Mouse (Mus musculus): ENCODE data around the gene Idua.

Idua gene

DNA sequence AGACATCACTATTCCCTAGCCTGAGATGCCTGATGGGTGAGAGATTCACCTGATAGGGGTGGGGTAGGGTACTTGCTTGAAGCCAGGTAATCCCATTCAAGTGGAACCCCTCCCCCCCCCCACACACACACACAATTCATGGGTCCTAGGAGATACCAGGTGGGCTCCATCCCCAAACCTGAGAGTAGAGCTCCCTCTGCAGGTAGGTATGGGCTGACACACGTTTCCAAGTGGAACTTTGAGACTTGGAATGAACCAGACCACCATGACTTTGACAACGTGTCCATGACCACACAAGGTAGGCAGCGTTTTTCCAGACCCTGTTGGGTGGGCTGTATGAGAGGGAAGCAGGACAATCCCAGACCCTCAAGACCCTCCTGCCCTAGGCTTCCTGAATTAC is 19.8 kb downstream of the Idua start:
- no peak for DNase-seq (ENCODE audit: low read depth, low spot score)

DNA sequence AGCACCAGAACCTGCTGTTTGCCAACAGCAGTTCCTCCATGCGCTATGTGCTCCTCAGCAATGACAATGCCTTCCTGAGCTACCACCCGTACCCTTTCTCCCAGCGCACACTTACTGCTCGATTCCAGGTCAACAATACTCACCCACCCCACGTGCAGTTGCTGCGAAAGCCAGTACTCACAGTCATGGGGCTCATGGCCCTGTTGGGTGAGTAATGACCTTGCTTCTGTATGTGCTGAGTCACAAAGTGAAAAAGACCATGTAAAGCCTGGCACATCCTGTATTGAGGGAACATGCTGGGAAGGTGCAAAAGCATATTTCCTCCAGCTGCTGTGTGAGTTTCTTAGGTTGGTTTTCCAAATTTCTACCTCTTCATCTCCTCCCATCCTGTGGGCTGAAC is 20.7 kb downstream of the Idua start:
- no peak for DNase-seq (ENCODE audit: low read depth, low spot score)

DNA sequence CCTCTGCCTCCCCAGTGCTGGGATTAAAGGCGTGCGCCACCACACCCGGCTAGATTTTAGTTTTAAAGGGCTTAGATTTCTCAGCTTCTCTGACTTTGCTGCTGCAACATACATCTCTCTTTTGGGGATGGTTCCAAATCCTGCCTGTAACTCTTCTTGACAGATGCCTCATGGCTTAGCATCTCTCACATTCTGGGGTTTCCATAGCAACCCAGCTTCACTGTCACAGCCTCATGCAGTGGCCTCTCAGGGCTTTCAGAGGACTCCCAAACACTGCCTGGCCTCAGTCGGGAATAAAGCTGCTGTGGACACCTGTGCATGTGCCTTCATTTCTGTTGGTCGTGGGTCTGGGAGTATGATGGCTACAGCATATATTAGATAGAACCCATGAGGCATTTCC is 29.0 kb downstream of the Idua start:
- no peak for DNase-seq (ENCODE audit: low read depth, low spot score)

DNA sequence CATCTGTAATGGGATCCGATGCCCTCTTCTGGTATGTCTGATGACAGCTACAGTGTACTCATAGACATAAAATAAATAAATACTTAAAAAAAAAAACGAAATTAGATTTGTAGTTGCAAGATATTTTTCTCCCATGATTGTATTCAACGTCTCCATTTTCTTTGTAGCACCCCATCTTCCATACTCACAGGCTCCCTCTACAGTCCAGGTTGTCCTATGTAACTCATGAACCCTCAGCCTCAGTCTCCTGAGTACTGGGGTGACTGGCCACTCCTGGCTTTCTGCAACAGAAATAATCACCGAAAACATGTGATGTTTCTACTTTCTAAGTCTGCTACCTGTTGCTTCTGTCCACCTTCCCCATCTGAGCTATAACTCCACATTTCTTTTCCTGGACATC is 31.0 kb downstream of the Idua start:
- peak; percentile 40 for DNase-seq (ENCODE audit: low read depth, low spot score)

DNA sequence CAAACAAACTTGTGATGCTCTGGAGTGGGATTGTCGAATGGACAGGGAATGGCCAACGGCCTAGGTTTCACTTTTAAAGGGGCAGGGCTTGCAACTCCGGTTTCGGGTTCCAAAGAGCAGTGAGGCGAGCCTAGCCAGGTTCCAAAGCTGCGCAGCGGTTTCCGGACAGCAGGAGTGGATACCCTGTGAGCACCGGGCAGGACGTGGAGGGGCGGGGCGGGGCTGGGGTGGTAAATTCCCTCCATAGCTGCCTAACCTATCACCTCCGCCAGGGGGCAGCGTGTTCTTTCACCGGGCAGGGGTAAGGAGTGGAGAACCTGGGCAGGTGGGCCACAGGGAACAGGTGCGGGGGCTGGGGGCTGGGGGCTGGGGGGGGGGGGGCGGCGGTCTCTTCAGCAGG is 32.1 kb downstream of the Idua start, which contains the start of gene Fgfrl1:
Gene Fgfrl1 (plus strand): TSS at position 112 of the 400 bp plus-strand sequence.
- peak; percentile 69 for DNase-seq (ENCODE audit: low read depth, low spot score)

DNA sequence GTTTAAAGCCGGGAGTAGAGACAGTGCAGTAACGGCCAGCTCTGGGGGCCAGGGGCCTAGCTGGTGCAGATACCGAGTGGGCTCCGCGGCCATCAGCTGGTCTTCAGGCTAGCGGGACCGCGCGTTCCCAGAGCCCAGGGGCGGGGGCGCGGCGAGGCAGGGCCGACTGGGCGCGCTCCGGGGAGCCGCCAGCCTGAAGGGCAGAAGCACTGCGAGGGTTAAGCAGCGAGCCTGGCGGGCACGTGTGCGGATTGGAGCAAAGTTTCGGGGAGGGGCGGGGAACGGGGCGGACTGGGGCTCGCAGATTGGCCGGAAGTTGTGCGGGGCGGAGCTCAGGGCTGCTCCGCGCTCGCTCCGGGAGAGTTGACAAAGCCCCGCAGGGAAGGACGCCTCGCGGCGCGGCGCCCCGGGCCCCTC is 33.7 kb downstream of the Idua start:
- DNase-seq (ENCODE audit: low read depth, low spot score): peak; percentile 94

DNA sequence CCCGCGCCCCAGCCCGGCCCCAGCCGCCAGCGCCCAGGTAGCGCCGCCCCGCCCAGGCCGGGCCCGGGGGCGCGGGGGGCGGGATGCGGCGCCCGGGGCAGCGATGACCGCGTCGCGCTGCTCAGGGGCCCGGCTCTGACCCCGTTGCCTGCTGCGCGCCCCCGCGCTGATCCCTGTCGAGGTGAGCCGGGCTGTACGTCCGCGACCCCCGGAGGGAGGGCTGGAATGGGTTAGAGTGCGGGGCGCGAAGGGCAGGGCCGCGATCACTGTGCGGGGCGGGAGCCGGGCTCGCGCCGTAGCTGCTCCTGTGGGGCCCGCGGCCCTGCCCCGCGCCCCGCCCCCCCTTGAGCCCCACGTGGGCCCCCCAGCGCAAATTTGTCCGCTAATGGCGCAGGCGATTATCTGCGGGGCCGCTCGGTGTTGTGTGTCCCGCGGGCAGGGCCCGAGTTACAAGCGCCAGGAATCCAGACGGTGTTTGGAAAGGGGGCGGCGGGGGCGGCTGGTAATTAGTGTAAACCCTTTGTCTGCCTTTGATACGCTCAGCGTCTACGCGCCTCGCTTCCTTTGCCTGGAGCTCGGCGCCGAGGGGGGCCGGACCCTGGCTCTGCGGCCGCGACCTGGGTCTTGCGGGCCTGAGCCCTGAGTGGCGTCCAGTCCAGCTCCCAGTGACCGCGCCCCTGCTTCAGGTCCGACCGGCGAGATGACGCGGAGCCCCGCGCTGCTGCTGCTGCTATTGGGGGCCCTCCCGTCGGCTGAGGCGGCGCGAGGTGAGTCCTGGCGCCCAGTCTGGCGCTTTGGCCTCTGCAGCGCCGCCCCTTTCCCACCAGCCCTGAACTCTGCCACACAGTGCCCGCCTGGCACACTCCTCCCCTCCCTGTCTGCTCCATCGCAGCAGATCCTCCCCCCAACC is 34.5 kb downstream of the Idua start:
- DNase-seq (ENCODE audit: low read depth, low spot score): peak; percentile 57

DNA sequence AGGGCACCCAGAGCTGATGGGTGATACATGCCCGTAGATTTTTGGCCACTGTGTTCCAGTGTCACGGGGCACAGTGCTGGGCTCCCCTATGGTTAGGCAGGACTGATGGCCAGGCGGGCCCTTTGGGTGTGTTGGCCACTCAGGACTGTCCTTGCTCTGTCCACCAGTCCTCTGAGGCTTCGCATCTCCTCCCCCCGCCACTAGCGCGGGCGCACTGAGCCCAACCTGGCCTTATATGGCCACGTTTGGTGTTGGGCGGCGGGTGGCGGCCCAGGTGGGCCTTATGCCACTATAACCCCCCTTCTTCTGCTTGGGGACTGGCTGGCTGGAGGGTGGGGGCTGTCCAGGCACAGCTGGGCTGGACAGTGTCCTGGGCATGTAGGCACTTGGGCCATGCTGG is 35.7 kb downstream of the Idua start:
- no peak for DNase-seq (ENCODE audit: low read depth, low spot score)

DNA sequence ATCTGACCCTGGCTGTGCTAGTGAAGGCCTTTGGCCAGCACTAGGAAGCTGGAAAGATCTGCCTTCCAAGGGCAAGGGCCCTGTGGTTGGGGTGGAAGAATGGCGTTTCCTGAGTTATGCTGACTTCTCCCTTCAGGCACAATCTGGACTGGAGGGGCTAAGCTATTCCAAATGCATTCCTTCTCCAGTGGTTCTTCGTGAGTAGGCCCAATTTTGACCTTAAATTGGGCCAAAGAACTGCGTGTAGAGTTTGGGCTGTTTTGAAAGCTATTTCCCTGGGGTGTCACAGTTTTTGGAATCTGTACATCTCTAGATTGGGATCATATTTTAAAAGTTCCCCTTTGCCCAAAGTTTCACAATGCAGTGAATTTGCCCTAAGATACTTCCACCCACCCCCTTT is 36.4 kb downstream of the Idua start:
- DNase-seq (ENCODE audit: low read depth, low spot score): no peak

DNA sequence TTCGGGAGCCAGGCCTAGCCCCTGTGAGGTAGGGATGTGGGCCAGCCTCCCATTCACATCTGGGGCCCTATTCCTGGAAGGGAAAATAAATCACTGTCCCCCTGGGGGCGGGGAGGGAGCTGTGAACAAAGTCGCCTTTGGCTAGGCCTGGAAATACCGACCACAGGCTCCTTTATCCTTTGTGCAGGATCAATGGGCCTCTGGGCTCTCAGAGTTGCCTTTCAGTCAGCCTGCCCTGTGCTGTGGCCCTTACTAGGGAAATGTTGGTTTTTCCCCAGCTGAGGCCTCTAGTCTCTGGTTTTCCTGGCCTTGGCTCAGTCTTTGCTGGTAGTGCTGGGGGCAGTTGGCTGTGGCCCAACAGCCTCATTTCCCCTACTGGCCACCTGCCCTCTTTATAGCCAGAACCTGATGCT is 37.2 kb downstream of the Idua start:
- no peak for DNase-seq (ENCODE audit: low read depth, low spot score)

DNA sequence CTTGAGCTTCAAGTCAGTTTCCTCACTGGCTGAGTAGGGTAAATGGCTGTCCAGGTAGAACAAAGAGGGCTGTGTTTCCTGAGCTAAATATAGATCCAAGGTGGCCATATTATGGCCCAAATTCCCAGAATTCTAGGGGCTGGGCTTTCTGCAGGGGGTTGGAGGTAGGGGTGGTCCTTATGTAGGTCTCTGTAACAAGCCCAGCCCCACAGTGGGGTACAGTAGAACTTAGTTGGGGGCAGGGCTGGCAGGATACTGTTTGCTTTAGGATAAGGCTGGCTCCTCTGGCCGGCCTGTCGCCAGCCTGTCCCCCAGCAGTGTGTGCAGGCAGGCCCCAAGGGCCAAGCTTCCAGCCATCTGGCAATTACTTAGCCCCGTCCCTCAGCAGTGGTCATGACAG is 40.2 kb downstream of the Idua start:
- no peak for DNase-seq (ENCODE audit: low read depth, low spot score)

DNA sequence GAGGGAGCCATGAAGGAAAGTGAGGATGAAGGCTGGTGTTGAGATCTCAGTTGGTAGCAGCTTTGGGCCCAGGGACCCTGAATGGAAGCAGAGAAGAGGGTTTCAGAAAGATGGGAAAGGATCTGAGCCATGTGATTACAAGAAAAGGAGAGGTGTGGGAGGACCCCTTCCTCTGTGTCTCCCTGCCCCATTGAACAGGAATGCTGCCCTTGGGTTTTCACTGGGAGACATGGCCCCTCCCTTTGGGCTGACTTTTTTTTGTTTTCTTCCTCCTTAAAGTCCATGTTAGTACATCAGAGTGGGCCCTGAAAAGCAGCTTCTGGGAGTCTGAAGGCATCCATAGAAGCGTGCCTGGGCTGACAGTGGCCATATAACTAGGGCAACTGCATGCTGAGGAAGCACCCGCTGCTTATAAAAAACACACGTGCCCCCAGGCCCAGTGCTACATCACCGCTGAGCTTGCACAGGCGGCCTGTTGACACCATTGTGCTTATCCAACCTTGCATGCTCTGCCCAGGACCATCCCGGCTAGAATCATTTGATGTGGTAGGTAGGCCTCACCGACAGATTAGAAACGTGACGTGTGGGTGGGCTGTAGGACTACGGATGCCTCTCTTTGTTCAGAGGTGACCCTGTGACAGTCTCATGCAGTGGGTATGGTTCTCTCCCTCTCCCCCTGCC is 41.4 kb downstream of the Idua start:
- DNase-seq (ENCODE audit: low read depth, low spot score): no peak

DNA sequence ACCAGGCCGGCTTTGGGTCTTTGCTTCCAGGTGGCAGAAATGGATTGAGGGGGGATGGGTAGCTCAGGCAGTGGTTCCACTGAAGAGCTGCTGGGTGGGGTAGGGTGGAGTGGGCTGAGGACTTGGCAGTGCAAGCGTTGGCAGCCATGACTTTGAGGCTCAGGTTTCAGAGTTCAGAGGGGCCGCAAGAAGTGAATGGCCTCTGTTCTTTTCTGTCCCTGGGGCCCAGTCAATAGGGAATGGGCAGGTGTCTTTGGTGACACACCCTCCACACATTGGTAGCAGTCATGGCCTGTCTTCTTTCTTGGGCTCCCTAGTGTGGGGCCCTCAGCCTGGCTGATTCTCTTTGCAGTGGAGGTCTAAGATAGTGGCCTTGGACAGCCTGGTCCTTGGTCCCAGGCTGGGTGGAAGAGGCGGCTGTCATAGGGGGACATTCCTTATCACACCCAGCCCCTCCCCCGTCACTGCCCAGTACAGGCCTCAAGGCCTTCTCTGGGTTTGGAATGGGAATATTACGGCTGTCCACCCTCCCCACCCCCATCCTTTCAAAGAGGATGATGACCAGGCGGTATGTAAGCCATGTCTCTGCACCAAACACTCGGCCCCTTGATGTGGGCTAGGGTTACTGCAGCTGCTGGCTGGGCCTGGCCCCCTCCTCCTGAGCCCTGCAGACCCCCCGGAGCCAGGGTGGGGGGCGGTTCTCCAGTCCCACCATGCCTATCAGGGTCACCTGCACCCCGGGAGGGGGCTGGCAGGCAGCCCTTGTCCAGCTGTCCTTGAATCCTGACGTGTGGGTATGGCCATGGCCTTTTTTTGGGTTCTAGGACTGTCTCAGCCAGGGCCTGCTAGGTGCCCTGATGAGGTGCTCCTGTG is 43.9 kb downstream of the Idua start:
- no peak for DNase-seq (ENCODE audit: low read depth, low spot score)

DNA sequence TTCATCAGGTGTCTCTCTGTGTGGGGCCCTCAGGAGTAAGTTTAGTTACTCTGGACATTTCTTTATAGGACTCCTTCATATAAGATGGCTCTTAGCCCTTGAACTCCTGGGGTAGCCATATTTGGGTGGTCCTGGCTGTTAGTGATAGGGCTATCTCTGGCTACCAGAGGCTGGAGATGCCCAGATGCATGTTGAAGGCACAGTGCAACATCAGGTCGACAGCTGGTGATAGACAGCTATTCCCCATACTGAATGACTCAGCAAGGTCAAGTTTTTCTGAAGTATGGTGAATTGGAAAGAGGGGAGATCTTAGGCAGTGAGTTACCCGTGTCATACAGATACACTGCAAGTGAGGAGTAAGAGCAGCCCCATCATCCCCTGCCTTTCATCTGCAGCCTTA is 47.6 kb downstream of the Idua start:
- no peak for DNase-seq (ENCODE audit: low read depth, low spot score)

DNA sequence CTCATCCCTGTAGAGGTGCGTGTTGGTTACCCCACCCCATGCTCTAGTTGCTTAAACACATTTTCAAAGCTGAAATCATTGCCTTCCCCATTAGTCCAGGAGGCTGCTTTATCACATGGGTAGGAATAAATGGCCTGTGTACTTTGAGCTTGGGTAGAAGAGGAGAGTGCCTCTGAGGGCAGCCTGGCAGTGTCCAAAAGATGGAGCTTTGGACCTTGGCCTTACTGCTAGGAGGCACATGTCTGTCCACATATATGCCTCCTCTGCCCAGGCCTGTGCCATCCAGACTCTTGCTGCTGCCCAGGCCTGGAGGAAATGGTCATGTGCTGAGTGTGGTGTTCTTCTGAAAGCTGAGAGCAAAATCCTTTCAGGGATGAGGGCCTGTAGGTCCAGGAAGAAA is 48.3 kb downstream of the Idua start:
- DNase-seq (ENCODE audit: low read depth, low spot score): no peak

DNA sequence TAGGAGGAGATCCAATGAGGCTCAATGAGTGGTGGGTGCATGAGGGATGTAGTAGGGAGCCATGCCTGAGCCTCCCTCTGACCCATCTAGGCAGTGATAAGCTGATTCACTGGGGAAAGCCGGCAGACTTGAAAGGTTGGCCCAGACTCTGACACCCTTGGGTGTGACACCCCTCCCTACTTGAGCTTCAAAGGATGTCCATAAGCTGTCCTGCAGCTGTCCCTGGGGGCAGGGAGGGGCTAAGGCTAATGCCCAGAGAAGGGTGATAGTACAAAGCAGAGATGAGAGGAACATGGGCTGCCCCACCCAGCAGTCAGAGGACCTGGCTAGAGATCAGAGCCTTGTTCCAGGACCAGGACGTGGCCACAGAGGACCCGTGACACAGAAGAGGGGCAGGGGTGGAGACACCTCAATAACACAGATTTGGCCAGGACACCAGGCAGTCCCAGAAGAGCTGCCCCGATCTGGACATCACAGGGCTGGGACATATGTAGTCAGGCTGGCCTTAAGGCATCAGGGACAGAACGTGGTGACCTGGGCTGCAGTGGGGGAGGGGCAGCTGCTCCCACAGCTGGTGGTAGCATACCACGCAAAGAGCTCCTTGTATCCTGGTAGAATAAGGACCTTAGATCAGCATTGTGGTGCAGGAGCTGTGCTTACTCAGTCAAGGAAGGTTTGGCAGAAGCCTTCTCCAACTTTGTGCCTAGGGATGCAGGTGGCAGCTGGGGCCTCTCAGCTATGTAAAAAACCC is 49.0 kb downstream of the Idua start:
- no peak for DNase-seq (ENCODE audit: low read depth, low spot score)

DNA sequence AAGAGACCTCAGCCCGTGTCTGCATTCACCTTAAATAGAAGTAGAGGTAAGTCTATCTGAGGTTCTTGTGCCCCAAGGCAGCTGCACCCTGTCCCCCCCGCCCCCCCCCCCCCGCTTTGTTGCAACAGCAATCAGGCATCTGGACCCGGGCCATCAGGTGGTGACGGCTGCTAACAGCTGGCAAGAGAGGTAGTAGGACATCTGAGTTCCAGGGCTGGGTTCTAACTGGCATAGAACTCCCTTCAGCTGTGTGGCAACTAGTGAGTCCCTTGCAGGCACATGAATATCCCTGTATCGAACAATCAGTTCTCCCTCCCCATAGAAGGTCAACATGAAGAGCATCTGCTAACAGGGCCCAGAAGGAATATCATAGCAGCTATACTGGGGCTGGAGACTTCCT is 51.8 kb downstream of the Idua start:
- DNase-seq (ENCODE audit: low read depth, low spot score): no peak

DNA sequence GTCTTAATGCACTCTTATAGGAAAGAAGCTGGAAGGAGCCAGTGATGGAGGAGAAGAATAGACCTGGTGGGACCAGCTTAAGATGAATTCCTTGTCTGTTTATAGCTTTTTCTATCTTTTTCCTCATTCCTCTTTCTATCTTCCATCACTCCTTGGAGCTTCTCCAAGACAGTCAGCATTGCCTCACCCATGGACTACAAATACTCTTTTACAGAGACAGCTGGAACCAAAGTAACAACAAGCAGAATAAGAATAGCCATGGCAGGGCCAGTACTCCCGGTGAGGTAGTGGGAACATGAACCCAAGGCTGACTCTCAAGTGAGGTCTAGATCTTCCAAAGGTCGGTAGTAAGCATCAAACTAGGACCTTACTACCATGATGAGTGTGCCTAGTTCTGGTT is 53.0 kb downstream of the Idua start:
- DNase-seq (ENCODE audit: low read depth, low spot score): no peak

DNA sequence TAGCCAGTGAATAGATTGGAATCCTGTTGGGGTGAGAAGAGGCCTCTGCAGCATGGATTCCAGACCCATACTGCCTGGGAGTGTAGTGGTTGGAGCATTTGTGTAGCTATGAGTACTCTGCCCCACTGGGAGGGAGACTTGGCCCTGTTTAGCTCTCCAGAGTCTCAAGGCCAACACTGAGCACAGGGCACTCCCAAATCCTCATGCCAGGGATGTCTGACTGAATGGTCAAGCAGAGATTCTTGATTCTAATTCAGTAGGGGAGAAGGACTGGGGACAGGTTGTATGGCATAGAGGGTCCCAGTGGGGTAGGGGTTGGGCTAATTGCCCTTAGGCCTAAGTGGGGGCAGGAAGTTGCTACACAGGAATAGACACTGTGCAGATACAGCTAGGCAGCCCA is 53.6 kb downstream of the Idua start:
- no peak for DNase-seq (ENCODE audit: low read depth, low spot score)

DNA sequence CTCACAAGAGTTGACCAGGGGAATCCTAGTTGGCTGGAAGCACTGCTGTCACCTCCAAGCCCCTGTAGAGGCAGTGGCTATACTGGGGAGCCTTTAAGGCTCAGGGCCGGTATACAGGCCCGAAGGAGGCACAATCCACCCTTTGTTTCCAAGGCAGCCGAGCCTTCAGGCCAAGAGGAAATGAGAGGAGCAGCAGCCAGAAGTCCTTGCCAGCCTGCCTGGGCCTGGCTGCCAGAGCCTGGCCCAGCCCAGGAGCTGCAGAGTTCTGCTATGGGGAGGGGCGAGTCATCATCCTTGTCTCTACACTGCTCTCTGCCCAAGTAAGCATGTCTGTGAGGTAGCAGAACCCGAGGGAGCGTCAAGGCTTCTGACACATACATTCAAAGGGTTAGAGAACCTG is 54.0 kb downstream of the Idua start:
- no peak for DNase-seq (ENCODE audit: low read depth, low spot score)

DNA sequence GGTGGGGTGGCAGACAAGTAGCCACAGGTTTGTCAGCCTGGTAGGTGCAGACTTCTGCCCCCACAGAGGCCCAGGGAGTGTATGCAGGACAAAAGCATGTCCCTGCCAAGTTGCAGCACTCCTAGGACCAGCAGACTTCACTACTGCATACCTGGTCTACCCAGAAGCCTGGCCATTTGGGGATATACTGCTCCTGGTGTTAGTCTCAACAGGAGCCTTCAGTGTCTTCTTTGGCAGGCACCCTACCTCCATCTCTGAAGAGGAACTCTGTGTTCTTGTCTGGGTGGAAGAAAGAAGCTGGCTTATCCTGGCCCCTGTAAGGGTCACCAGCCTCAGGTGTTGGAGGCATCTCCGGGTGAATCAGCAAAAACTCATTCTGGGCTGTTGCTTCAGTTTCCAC is 55.8 kb downstream of the Idua start:
- DNase-seq (ENCODE audit: low read depth, low spot score): no peak
